Mouse (Mus musculus) adrenal gland, postnatal 25 days (tissue): ENCODE measurements around the gene Rarres2. TPM values are rescaled to one million over a fixed set of nuclear protein-coding genes. Genes with fewer than 3 reads are reported as not detected.

Experiments
- DNase-seq: peaks from one replicate; pipeline ENCODE4 v3.0.0; 2021; ENCODE audit warnings: mixed read lengths
- total RNA-seq: library from RNA; stranded (reverse); gene quantifications from 2 replicates; pipeline ENCODE4 v1.2.3, GENCODE M21; 2021

The Rarres2 gene
- total RNA-seq, 1 experiment from 2014 or later, result 28.6 TPM

- no peak for DNase-seq
Measured at GRCm38 (mm10) chr6:48579215-48579648, 6.6 kb upstream of the Rarres2 start.

GRCm38 (mm10) chr6:48578736-48579135 is 6.1 kb upstream of the Rarres2 start:
- no peak for DNase-seq

- DNase-seq, result no peak
Measured at GRCm38 (mm10) chr6:48573981-48574380, 1.4 kb upstream of the Rarres2 start.

- DNase-seq, result no peak
Measured at GRCm38 (mm10) chr6:48573280-48573679, 691 bp upstream of the Rarres2 start.

GRCm38 (mm10) chr6:48572014-48572413 is 575 bp downstream of the Rarres2 start:
- no peak for DNase-seq

- no peak for DNase-seq
Measured at GRCm38 (mm10) chr6:48569065-48569807, 3.4 kb downstream of the Rarres2 start.

GRCm38 (mm10) chr6:48568036-48568984 is 4.3 kb downstream of the Rarres2 start:
- DNase-seq, result peak; percentile 61

- peak; percentile 69 for DNase-seq
Measured at GRCm38 (mm10) chr6:48566312-48566711, 6.3 kb downstream of the Rarres2 start.

- no peak for DNase-seq
Measured at GRCm38 (mm10) chr6:48565693-48566310, 6.8 kb downstream of the Rarres2 start.

- no peak for DNase-seq
Measured at GRCm38 (mm10) chr6:48555956-48556355, 16.6 kb downstream of the Rarres2 start.

GRCm38 (mm10) chr6:48555104-48555890 is 17.3 kb downstream of the Rarres2 start:
- no peak for DNase-seq

GRCm38 (mm10) chr6:48554280-48555103 is 18.1 kb downstream of the Rarres2 start, which contains the start of gene Lrrc61:
Gene Lrrc61, plus strand, starts transcription at chr6:48554796.
- DNase-seq, result peak; percentile 99

- DNase-seq, result no peak
Measured at GRCm38 (mm10) chr6:48553819-48554218, 18.8 kb downstream of the Rarres2 start.

GRCm38 (mm10) chr6:48552918-48553317 is 19.7 kb downstream of the Rarres2 start:
- DNase-seq, result peak; percentile 46

GRCm38 (mm10) chr6:48548314-48548713 is 24.3 kb downstream of the Rarres2 start:
- no peak for DNase-seq

GRCm38 (mm10) chr6:48546858-48547257 is 25.7 kb downstream of the Rarres2 start:
- no peak for DNase-seq

GRCm38 (mm10) chr6:48546271-48546670 is 26.3 kb downstream of the Rarres2 start:
- peak; percentile 55 for DNase-seq

- no peak for DNase-seq
Measured at GRCm38 (mm10) chr6:48545251-48545650, 27.3 kb downstream of the Rarres2 start.

- DNase-seq, result no peak
Measured at GRCm38 (mm10) chr6:48542631-48543030, 30.0 kb downstream of the Rarres2 start.

- DNase-seq, result peak; percentile 79
Measured at GRCm38 (mm10) chr6:48541560-48542450, 30.8 kb downstream of the Rarres2 start.
